Mouse (Mus musculus): ENCODE results near the gene Hvcn1. TPM values are rescaled to one million over a fixed set of nuclear protein-coding genes. Genes with fewer than 3 reads are reported as not detected.

The Hvcn1 gene
- 1.2 and 1.6 TPM in 2 replicates for polyA plus RNA-seq (2014; fragmentation: Nextera tagmentation; extraction: Ambion mirVana)

GRCm38 (mm10) chr5:122206475-122206874 lies at the start of gene Hvcn1:
TSS of gene Hvcn1 (plus strand) at chr5:122206804.
- H3K9me3 ChIP-seq (ENCODE audit: control insufficient read depth, low read length): no peaks in the 10 kb centered on the region
- no peak within 1 kb of the TSS for H3K4me2 ChIP-seq (ENCODE audit: low read length)
- WGBS: 68% methylated on average over 4 of the region's 4 CpGs

GRCm38 (mm10) chr5:122157827-122158381 lies 48.7 kb upstream of the Hvcn1 start, which contains the start of gene Ppp1cc:
TSS of gene Ppp1cc (plus strand) at chr5:122158278.
- Histone ChIP-seq H3K36me3 (ENCODE audit: control insufficient read depth, insufficient read depth, low read length) (peaks cover 34% of the 10 kb centered on the region), H3K4me3 (ENCODE audit: control insufficient read depth in 1 of 2, insufficient read depth in 1 of 2, low read depth in 1 of 2, low read length in 2 of 2) (peak within 1 kb of the TSS; percentile 92 to 99), H3K9ac (ENCODE audit: low read length) (peak within 1 kb of the TSS; percentile 85), H3K27ac (replicated peaks in 1 of 2; ENCODE audit: control insufficient read depth in 1 of 2, insufficient read depth in 1 of 2, low read depth in 2 of 2, low read length in 2 of 2) (peak within 1 kb of the TSS; percentile 86 to 87), H3K9me3 (ENCODE audit: control insufficient read depth, low read length) (no peaks in the 10 kb centered on the region), H3K27me3 (ENCODE audit: control insufficient read depth, insufficient read depth, low read length) (no peaks in the 10 kb centered on the region), H3K4me2 (ENCODE audit: low read length) (peak within 1 kb of the TSS; percentile 74), H3K4me1 (ENCODE audit: control insufficient read depth in 2 of 2, insufficient read depth in 2 of 2, low read length in 2 of 2) (peaks cover 18 to 47% of the 10 kb centered on the region in 2 experiments)
- peak; percentile 89 for ATAC-seq (ENCODE audit: insufficient number of reproducible peaks, insufficient read depth, low FRiP score, low read depth)
- 1% methylated on average over 49 of the region's 54 CpGs for WGBS

More at GRCm38 (mm10) chr5:122206475-122206874, at the start of gene Hvcn1:
- no peaks in the 10 kb centered on the region for H3K36me3 ChIP-seq (ENCODE audit: control insufficient read depth, insufficient read depth, low read length)
- no peak within 1 kb of the TSS for H3K27ac ChIP-seq (replicated peaks in 1 of 2; ENCODE audit: control insufficient read depth in 1 of 2, insufficient read depth in 1 of 2, low read depth in 2 of 2, low read length in 2 of 2)
- no peak within 1 kb of the TSS for H3K9ac ChIP-seq (ENCODE audit: low read length)
- H3K4me1 ChIP-seq (ENCODE audit: control insufficient read depth in 2 of 2, insufficient read depth in 2 of 2, low read length in 2 of 2): peaks cover 5 to 12% of the 10 kb centered on the region in 2 experiments; a peak in 2 of 4 replicates
- no peak for ATAC-seq (ENCODE audit: insufficient number of reproducible peaks, insufficient read depth, low FRiP score, low read depth)
- no peaks in the 10 kb centered on the region for H3K27me3 ChIP-seq (ENCODE audit: control insufficient read depth, insufficient read depth, low read length)
- H3K4me3 ChIP-seq (ENCODE audit: control insufficient read depth in 1 of 2, insufficient read depth in 1 of 2, low read depth in 1 of 2, low read length in 2 of 2): no peak within 1 kb of the TSS

- Histone ChIP-seq H3K27me3 (ENCODE audit: control insufficient read depth, insufficient read depth, low read length) (no peaks in the 10 kb centered on the region), H3K9ac (ENCODE audit: low read length) (peak overlapping the region; percentile 85), H3K27ac (replicated peaks in 1 of 2; ENCODE audit: control insufficient read depth in 1 of 2, insufficient read depth in 1 of 2, low read depth in 2 of 2, low read length in 2 of 2) (peak overlapping the region; percentile 34 to 87), H3K4me3 (ENCODE audit: control insufficient read depth in 1 of 2, insufficient read depth in 1 of 2, low read depth in 1 of 2, low read length in 2 of 2) (peak overlapping the region; percentile 92 to 99), H3K4me1 (ENCODE audit: control insufficient read depth in 2 of 2, insufficient read depth in 2 of 2, low read length in 2 of 2) (peaks cover 24 to 56% of the 10 kb centered on the region in 2 experiments), H3K9me3 (ENCODE audit: control insufficient read depth, low read length) (no peaks in the 10 kb centered on the region), H3K4me2 (ENCODE audit: low read length) (peak overlapping the region; percentile 71), H3K36me3 (ENCODE audit: control insufficient read depth, insufficient read depth, low read length) (peaks cover 42% of the 10 kb centered on the region)
- WGBS: 1% methylated on average over 37 of the region's 42 CpGs
- no peak; the same call in 1 of the 2 replicates for ATAC-seq (ENCODE audit: insufficient number of reproducible peaks, insufficient read depth, low FRiP score, low read depth)
Observed at GRCm38 (mm10) chr5:122158557-122159515, 47.8 kb upstream of the Hvcn1 start.

GRCm38 (mm10) chr5:122163194-122163593 lies 43.4 kb upstream of the Hvcn1 start:
- ATAC-seq (ENCODE audit: insufficient number of reproducible peaks, insufficient read depth, low FRiP score, low read depth): no peak
- Histone ChIP-seq H3K9me3 (ENCODE audit: control insufficient read depth, low read length) (no peaks in the 10 kb centered on the region), H3K27me3 (ENCODE audit: control insufficient read depth, insufficient read depth, low read length) (no peaks in the 10 kb centered on the region), H3K4me3 (ENCODE audit: control insufficient read depth in 1 of 2, insufficient read depth in 1 of 2, low read depth in 1 of 2, low read length in 2 of 2) (no peak overlapping the region), H3K36me3 (ENCODE audit: control insufficient read depth, insufficient read depth, low read length) (peaks cover 83% of the 10 kb centered on the region), H3K9ac (ENCODE audit: low read length) (peak overlapping the region; percentile 61), H3K4me1 (ENCODE audit: control insufficient read depth in 2 of 2, insufficient read depth in 2 of 2, low read length in 2 of 2) (peaks cover 41 to 87% of the 10 kb centered on the region in 2 experiments), H3K27ac (replicated peaks in 1 of 2; ENCODE audit: control insufficient read depth in 1 of 2, insufficient read depth in 1 of 2, low read depth in 2 of 2, low read length in 2 of 2) (peak overlapping the region; percentile 23 to 42; a peak in 2 of 4 replicates), H3K4me2 (ENCODE audit: low read length) (peak overlapping the region; percentile 28)
- 29% methylated on average over 6 of the region's 6 CpGs for WGBS

- WGBS: 76% methylated on average over 3 of the region's 3 CpGs
- peak overlapping the region; percentile 49; the same call in 1 of the 2 replicates for H3K9ac ChIP-seq (ENCODE audit: low read length)
- no peak overlapping the region for H3K4me3 ChIP-seq (ENCODE audit: control insufficient read depth in 1 of 2, insufficient read depth in 1 of 2, low read depth in 1 of 2, low read length in 2 of 2)
- no peak for ATAC-seq (ENCODE audit: insufficient number of reproducible peaks, insufficient read depth, low FRiP score, low read depth)
- no peak overlapping the region for H3K27ac ChIP-seq (replicated peaks in 1 of 2; ENCODE audit: control insufficient read depth in 1 of 2, insufficient read depth in 1 of 2, low read depth in 2 of 2, low read length in 2 of 2)
- H3K9me3 ChIP-seq (ENCODE audit: control insufficient read depth, low read length): no peaks in the 10 kb centered on the region
- peaks cover 91% of the 10 kb centered on the region for H3K36me3 ChIP-seq (ENCODE audit: control insufficient read depth, insufficient read depth, low read length)
- peaks cover 43 to 89% of the 10 kb centered on the region in 2 experiments for H3K4me1 ChIP-seq (ENCODE audit: control insufficient read depth in 2 of 2, insufficient read depth in 2 of 2, low read length in 2 of 2)
- H3K4me2 ChIP-seq (ENCODE audit: low read length): no peak overlapping the region
- no peaks in the 10 kb centered on the region for H3K27me3 ChIP-seq (ENCODE audit: control insufficient read depth, insufficient read depth, low read length)
Observed at GRCm38 (mm10) chr5:122164011-122164410, 42.6 kb upstream of the Hvcn1 start.

- ATAC-seq (ENCODE audit: insufficient number of reproducible peaks, insufficient read depth, low FRiP score, low read depth): no peak
- Histone ChIP-seq H3K9me3 (ENCODE audit: control insufficient read depth, low read length) (no peaks in the 10 kb centered on the region), H3K4me3 (ENCODE audit: control insufficient read depth in 1 of 2, insufficient read depth in 1 of 2, low read depth in 1 of 2, low read length in 2 of 2) (no peak overlapping the region), H3K9ac (ENCODE audit: low read length) (no peak overlapping the region; the same call in 1 of the 2 replicates), H3K36me3 (ENCODE audit: control insufficient read depth, insufficient read depth, low read length) (peaks cover 95% of the 10 kb centered on the region), H3K4me2 (ENCODE audit: low read length) (no peak overlapping the region), H3K4me1 (ENCODE audit: control insufficient read depth in 2 of 2, insufficient read depth in 2 of 2, low read length in 2 of 2) (peaks cover 40 to 80% of the 10 kb centered on the region in 2 experiments), H3K27me3 (ENCODE audit: control insufficient read depth, insufficient read depth, low read length) (no peaks in the 10 kb centered on the region), H3K27ac (replicated peaks in 1 of 2; ENCODE audit: control insufficient read depth in 1 of 2, insufficient read depth in 1 of 2, low read depth in 2 of 2, low read length in 2 of 2) (peak overlapping the region in 1 of 2 experiments; percentile 45; a peak in 1 of 4 replicates)
- 33% methylated on average over 6 of the region's 6 CpGs for WGBS
Observed at GRCm38 (mm10) chr5:122165233-122165915, 41.2 kb upstream of the Hvcn1 start.

- peak overlapping the region; percentile 26 for H3K9ac ChIP-seq (ENCODE audit: low read length)
Observed at GRCm38 (mm10) chr5:122166636-122167161, 39.9 kb upstream of the Hvcn1 start.

More at GRCm38 (mm10) chr5:122166636-122167161, 39.9 kb upstream of the Hvcn1 start:
- Histone ChIP-seq H3K4me2 (ENCODE audit: low read length) (peak overlapping the region; percentile 19), H3K4me3 (ENCODE audit: control insufficient read depth in 1 of 2, insufficient read depth in 1 of 2, low read depth in 1 of 2, low read length in 2 of 2) (no peak overlapping the region), H3K27me3 (ENCODE audit: control insufficient read depth, insufficient read depth, low read length) (no peaks in the 10 kb centered on the region), H3K4me1 (ENCODE audit: control insufficient read depth in 2 of 2, insufficient read depth in 2 of 2, low read length in 2 of 2) (peaks cover 40 to 66% of the 10 kb centered on the region in 2 experiments), H3K9me3 (ENCODE audit: control insufficient read depth, low read length) (no peaks in the 10 kb centered on the region), H3K27ac (replicated peaks in 1 of 2; ENCODE audit: control insufficient read depth in 1 of 2, insufficient read depth in 1 of 2, low read depth in 2 of 2, low read length in 2 of 2) (peak overlapping the region in 1 of 2 experiments; percentile 8; a peak in 3 of 4 replicates), H3K36me3 (ENCODE audit: control insufficient read depth, insufficient read depth, low read length) (peaks cover 95% of the 10 kb centered on the region)
- ATAC-seq (ENCODE audit: insufficient number of reproducible peaks, insufficient read depth, low FRiP score, low read depth): no peak
- WGBS: 42% methylated on average over 8 of the region's 8 CpGs

Measured in heart, embryonic 14.5 days (tissue).